Mouse (Mus musculus): ENCODE results near the gene Trib2. TPM values are rescaled to one million over a fixed set of nuclear protein-coding genes. Genes with fewer than 3 reads are reported as not detected.
A peak's percentile ranks its signal among the peaks of the same experiment; 100 is the strongest.

The Trib2 gene
- polyA plus RNA-seq, 1 experiment from 2014 or later: 2.8 TPM

DNA sequence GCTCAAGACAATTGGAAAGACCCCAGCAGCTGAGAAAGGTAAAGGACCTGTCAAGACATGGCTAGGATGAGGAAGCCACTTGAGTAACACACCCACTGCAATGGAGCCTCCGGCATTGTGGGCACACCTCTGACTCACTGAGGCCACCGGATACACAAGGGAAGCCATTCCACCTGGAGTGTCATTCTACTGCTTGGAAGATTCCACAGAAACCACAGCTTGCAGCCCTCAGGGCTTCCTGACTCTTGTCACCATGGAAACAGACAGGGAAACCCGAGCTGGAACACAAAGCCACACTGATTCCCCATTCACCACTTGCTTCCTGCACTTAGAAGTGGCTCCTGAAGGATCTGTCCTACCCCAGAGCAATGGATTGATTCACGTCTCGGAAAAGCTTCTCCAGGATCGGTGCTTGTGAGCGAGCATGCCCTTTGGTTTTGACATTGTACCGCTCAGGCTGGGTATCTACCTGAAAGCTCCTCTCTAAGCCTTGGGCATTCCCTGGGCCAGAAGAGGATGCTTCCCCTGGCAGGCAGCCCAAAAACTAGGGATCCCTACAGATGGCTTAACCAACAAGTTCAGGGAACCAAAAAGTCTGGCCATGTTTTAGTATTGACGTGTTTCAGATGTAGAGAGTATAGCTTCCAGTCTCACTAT is 15.7 kb downstream of the Trib2 start:
- Histone ChIP-seq H3K36me3 (no peaks in the 10 kb centered on the region), H3K4me1 (replicated peaks) (0 out of 2 replicates have a peak, but pooled peaks cover 3% of the 10 kb centered on the region), H3K27ac (no peak overlapping the region), H3K27me3 (no peaks in the 10 kb centered on the region), H3K4me3 (replicated peaks) (no peak overlapping the region), H3K9ac (no peak overlapping the region), H3K9me3 (replicated peaks) (no peaks in the 10 kb centered on the region), H3K4me2 (no peak overlapping the region)
- 52% methylated on average over 9 of the region's 9 CpGs for WGBS (ENCODE audit: insufficient replicate concordance)
- DNase-seq: no peak
- ATAC-seq (ENCODE audit: low read depth): no peak

GRCm38 (mm10) chr12:15800196-15800913 is 16.4 kb downstream of the Trib2 start:
- Histone ChIP-seq H3K4me1 (replicated peaks) (0 out of 2 replicates have a peak, but pooled peaks cover 3% of the 10 kb centered on the region), H3K36me3 (no peaks in the 10 kb centered on the region), H3K4me2 (no peak overlapping the region), H3K9me3 (replicated peaks) (no peaks in the 10 kb centered on the region), H3K9ac (no peak overlapping the region), H3K27ac (no peak overlapping the region), H3K27me3 (no peaks in the 10 kb centered on the region), H3K4me3 (replicated peaks) (no peak overlapping the region)
- ATAC-seq (ENCODE audit: low read depth): no peak
- DNase-seq: no peak
- 66% methylated on average over 4 of the region's 4 CpGs for WGBS (ENCODE audit: insufficient replicate concordance)

DNA sequence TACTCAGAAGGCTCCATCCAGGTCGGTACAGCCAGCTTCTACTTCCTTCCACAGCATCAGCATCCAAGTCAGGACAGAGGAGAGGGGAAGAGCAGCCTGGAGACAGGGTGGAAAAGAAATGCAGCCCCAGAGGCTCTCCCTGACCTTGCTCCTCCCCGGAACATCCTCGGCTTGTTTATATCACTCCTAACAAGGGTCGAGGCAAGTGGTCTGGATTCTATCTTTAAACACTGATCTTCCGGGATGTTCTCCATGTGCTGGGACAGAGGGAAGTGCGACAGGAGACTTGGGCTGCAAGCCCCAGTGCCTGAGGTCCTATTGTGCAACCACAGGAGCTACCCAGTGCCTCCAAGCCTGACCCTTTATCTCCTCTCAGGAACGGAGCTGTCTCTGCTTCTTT is 18.7 kb downstream of the Trib2 start:
- WGBS (ENCODE audit: insufficient replicate concordance): 42% methylated on average over 7 of the region's 7 CpGs
- Histone ChIP-seq H3K36me3 (0 out of 2 replicates have a peak, but pooled peaks cover 5% of the 10 kb centered on the region), H3K9ac (no peak overlapping the region), H3K27ac (no peak overlapping the region), H3K4me3 (replicated peaks) (no peak overlapping the region), H3K9me3 (replicated peaks) (no peaks in the 10 kb centered on the region), H3K27me3 (no peaks in the 10 kb centered on the region), H3K4me1 (replicated peaks) (0 out of 2 replicates have a peak, but pooled peaks cover 3% of the 10 kb centered on the region), H3K4me2 (no peak overlapping the region)
- ATAC-seq (ENCODE audit: low read depth): peak; percentile 45; the same call in 1 of the 2 replicates
- DNase-seq: no peak

GRCm38 (mm10) chr12:15795886-15796285 is 20.8 kb downstream of the Trib2 start:
- H3K27me3 ChIP-seq: no peaks in the 10 kb centered on the region
- H3K4me2 ChIP-seq: no peak overlapping the region
- H3K4me1 ChIP-seq (replicated peaks): 0 out of 2 replicates have a peak, but pooled peaks cover 2% of the 10 kb centered on the region
- H3K9me3 ChIP-seq (replicated peaks): no peaks in the 10 kb centered on the region
- no peak overlapping the region for H3K27ac ChIP-seq
- no peak for DNase-seq
- H3K9ac ChIP-seq: no peak overlapping the region
- H3K4me3 ChIP-seq (replicated peaks): no peak overlapping the region
- no peak for ATAC-seq (ENCODE audit: low read depth)
- WGBS (ENCODE audit: insufficient replicate concordance): 63% methylated on average over 3 of the region's 3 CpGs
- H3K36me3 ChIP-seq: 0 out of 2 replicates have a peak, but pooled peaks cover 5% of the 10 kb centered on the region

GRCm38 (mm10) chr12:15793336-15793735 is 23.4 kb downstream of the Trib2 start:
- DNase-seq: no peak
- H3K36me3 ChIP-seq: 0 out of 2 replicates have a peak, but pooled peaks cover 5% of the 10 kb centered on the region
- no peak overlapping the region for H3K4me3 ChIP-seq (replicated peaks)
- H3K4me2 ChIP-seq: no peak overlapping the region
- no peaks in the 10 kb centered on the region for H3K27me3 ChIP-seq
- no peak for ATAC-seq (ENCODE audit: low read depth)
- H3K9me3 ChIP-seq (replicated peaks): no peaks in the 10 kb centered on the region
- no peak overlapping the region for H3K9ac ChIP-seq
- no peaks in the 10 kb centered on the region for H3K4me1 ChIP-seq (replicated peaks)
- 75% methylated on average over 8 of the region's 8 CpGs for WGBS (ENCODE audit: insufficient replicate concordance)
- H3K27ac ChIP-seq: no peak overlapping the region

DNA sequence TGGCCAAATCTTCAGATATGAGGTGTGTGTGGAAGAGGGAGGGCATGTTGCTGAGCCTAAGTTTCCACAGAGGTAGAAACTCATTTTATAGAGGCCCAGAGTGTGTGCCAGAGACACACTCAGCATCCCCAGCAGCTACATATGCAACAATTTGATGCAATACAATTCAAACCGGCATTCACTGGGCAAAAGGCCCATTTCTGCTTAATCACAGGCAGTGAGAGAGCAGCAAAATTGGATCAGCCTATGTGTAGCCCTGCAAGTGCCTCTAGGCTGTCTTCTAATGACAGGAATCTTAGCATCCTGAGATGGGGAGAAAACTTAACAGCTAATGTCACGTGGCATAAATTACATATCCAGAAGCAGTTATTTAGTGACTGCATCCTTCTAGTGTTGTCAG is 26.5 kb downstream of the Trib2 start:
- Histone ChIP-seq H3K4me2 (no peak overlapping the region), H3K36me3 (0 out of 2 replicates have a peak, but pooled peaks cover 5% of the 10 kb centered on the region), H3K9ac (no peak overlapping the region), H3K4me3 (replicated peaks) (no peak overlapping the region), H3K27ac (no peak overlapping the region), H3K9me3 (replicated peaks) (no peaks in the 10 kb centered on the region), H3K27me3 (no peaks in the 10 kb centered on the region), H3K4me1 (replicated peaks) (no peaks in the 10 kb centered on the region)
- ATAC-seq (ENCODE audit: low read depth) (no peak), DNase-seq (no peak)
- WGBS (ENCODE audit: insufficient replicate concordance): 64% methylated on average over 2 of the region's 2 CpGs

DNA sequence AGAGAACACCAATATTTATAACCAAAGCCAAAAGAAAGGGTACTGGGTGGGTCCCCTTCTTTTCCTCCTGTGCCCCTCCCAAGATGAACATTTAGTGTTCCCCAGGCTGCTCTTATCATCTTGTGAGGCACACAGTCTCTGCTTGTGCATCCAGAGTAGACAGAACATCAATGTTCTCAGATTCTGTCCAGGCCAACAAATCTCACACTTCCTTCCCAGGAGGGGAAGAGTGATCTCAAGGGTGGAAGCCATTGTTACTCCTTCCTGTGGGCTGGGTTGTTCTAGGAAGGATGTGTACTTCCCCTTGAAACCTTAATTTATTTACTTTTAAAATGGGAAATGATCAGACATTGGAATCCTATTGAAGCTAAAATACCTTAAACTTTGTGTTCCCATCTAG is 39.7 kb downstream of the Trib2 start:
- H3K9ac ChIP-seq: no peak overlapping the region
- no peaks in the 10 kb centered on the region for H3K27me3 ChIP-seq
- H3K4me1 ChIP-seq (replicated peaks): no peaks in the 10 kb centered on the region
- H3K36me3 ChIP-seq: no peaks in the 10 kb centered on the region
- no peaks in the 10 kb centered on the region for H3K9me3 ChIP-seq (replicated peaks)
- H3K4me3 ChIP-seq (replicated peaks): no peak overlapping the region
- ATAC-seq (ENCODE audit: low read depth) (no peak), DNase-seq (no peak)
- no peak overlapping the region for H3K27ac ChIP-seq
- H3K4me2 ChIP-seq: no peak overlapping the region

DNA sequence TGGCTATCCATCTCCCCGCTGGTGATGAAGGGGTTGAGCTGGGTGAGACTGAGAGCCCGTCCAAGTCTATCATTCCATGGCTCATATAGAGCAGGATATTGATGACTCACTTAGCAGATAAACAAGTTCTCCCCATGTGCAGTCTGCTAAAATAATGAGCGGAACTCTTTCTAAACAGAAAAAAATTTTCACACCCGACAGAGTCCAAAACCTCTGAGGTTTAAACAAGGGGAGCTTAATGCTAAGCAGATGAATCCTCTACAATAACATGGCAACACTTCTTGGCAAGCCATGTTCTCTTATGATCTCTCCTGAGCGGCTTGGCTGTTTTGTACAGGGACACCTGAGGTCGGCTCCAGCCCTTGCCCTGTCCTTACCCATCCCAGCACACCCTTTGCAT is 45.0 kb downstream of the Trib2 start:
- Histone ChIP-seq H3K27ac (no peak overlapping the region), H3K4me2 (no peak overlapping the region), H3K9ac (no peak overlapping the region), H3K27me3 (no peaks in the 10 kb centered on the region), H3K36me3 (no peaks in the 10 kb centered on the region), H3K4me1 (replicated peaks) (no peaks in the 10 kb centered on the region), H3K4me3 (replicated peaks) (no peak overlapping the region), H3K9me3 (replicated peaks) (no peaks in the 10 kb centered on the region)
- 52% methylated on average over 6 of the region's 6 CpGs for WGBS (ENCODE audit: insufficient replicate concordance)
- ATAC-seq (ENCODE audit: low read depth) (no peak), DNase-seq (no peak)

GRCm38 (mm10) chr12:15768536-15768935 is 48.2 kb downstream of the Trib2 start:
- ATAC-seq (ENCODE audit: low read depth) (no peak), DNase-seq (no peak)
- Histone ChIP-seq H3K36me3 (no peaks in the 10 kb centered on the region), H3K9ac (no peak overlapping the region), H3K27me3 (no peaks in the 10 kb centered on the region), H3K4me1 (replicated peaks) (no peaks in the 10 kb centered on the region), H3K27ac (no peak overlapping the region), H3K4me2 (no peak overlapping the region), H3K4me3 (replicated peaks) (no peak overlapping the region), H3K9me3 (replicated peaks) (no peaks in the 10 kb centered on the region)
- 63% methylated on average over 3 of the region's 3 CpGs for WGBS (ENCODE audit: insufficient replicate concordance)

- H3K36me3 ChIP-seq: no peaks in the 10 kb centered on the region
- H3K4me1 ChIP-seq (replicated peaks): no peaks in the 10 kb centered on the region
- WGBS (ENCODE audit: insufficient replicate concordance): 76% methylated on average over 12 of the region's 12 CpGs
- H3K27me3 ChIP-seq: no peaks in the 10 kb centered on the region
- H3K9me3 ChIP-seq (replicated peaks): no peaks in the 10 kb centered on the region
- H3K4me3 ChIP-seq (replicated peaks): no peak overlapping the region
- no peak for DNase-seq
- no peak overlapping the region for H3K4me2 ChIP-seq
- H3K27ac ChIP-seq: no peak overlapping the region
- no peak for ATAC-seq (ENCODE audit: low read depth)
- H3K9ac ChIP-seq: no peak overlapping the region
These were observed 50.7 kb downstream of the Trib2 start for GRCm38 (mm10) chr12:15765996-15766395.

DNA sequence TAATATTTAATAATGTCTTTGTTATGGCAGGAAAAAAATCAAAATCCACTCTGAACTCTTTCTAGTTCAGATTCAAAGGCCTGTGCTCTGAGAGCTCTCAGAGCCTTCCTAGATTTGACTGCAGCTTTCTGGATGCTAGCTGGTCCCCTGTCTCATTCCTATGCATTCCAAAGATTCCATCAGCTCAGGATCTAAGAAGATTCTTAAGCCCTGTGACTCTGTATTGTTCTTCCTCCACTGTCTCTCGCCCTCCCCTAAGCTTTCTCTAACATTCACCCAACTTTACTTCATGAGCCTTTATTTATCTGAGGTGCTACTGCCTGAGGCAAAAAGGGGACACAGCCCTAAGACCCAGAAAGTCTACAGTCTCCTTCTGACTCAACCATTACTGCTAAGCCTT is 51.5 kb downstream of the Trib2 start:
- DNase-seq (no peak), ATAC-seq (ENCODE audit: low read depth) (no peak)
- 24% methylated on average over 1 of the region's 1 CpGs for WGBS (ENCODE audit: insufficient replicate concordance)

More for the DNA sequence above, 51.5 kb downstream of the Trib2 start:
- Histone ChIP-seq H3K27me3 (no peaks in the 10 kb centered on the region), H3K9me3 (replicated peaks) (no peaks in the 10 kb centered on the region), H3K4me1 (replicated peaks) (no peaks in the 10 kb centered on the region), H3K27ac (no peak overlapping the region), H3K9ac (no peak overlapping the region), H3K4me2 (no peak overlapping the region), H3K36me3 (no peaks in the 10 kb centered on the region), H3K4me3 (replicated peaks) (no peak overlapping the region)
